Mouse (Mus musculus): ENCODE data around the gene Lfng.

Lfng gene

GRCm38 (mm10) chr5:140663621-140664180 is 56.6 kb downstream of the Lfng start:
- DNase-seq (ENCODE audit: low read depth): peak; percentile 90
